Mouse (Mus musculus) stomach, embryonic 14.5 days (tissue): Measurements from ENCODE around the gene Fcgrt. TPM values are rescaled to one million over a fixed set of nuclear protein-coding genes. Genes with fewer than 3 reads are reported as not detected.
"Not testable (repeated sequence)": the region's sequence is repeated elsewhere in the genome, so short reads cannot be mapped to it uniquely, and the experiment has no call there.

Experiments used
- ATAC-seq: fragments of 200-750 bp; cut with Nextera tagmentation; 2 replicates; pipeline ENCODE4 v1.8.0; 2017; ENCODE audit warnings: low read depth, moderate TSS enrichment; ENCODE audit not compliant: insufficient number of reproducible peaks, insufficient read depth, low FRiP score
- H3K27ac ChIP-seq: fragments of 300-500 bp; sonication (generic); 2 replicates; pipeline ENCODE4 v1.5.1; 2014; ENCODE audit warnings: mild to moderate bottlenecking, low read length, moderate library complexity, mixed read lengths
- H3K27me3 ChIP-seq: fragments of 300-500 bp; sonication (generic); 2 replicates; pipeline ENCODE4 v1.6.1; 2014; ENCODE audit warnings: low read length, control low read depth, mixed read lengths; ENCODE audit not compliant: control insufficient read depth, insufficient read depth
- H3K36me3 ChIP-seq: fragments of 300-500 bp; sonication (generic); 2 replicates; pipeline ENCODE4 v1.6.1; 2014; ENCODE audit warnings: mild to moderate bottlenecking, control low read depth, low read length, moderate library complexity, mixed read lengths; ENCODE audit not compliant: control insufficient read depth, insufficient read depth
- H3K4me1 ChIP-seq: fragments of 300-500 bp; sonication (generic); 2 replicates; pipeline ENCODE4 v1.6.1; 2014; ENCODE audit warnings: low read length, control low read depth, mixed read lengths; ENCODE audit not compliant: control insufficient read depth, insufficient read depth
- H3K4me2 ChIP-seq: fragments of 300-500 bp; sonication (generic); replicated peaks from 2 replicates; pipeline ENCODE4 v1.6.1; 2014; ENCODE audit warnings: low read depth, low read length, control low read depth
- H3K4me3 ChIP-seq: fragments of 300-500 bp; sonication (generic); 2 replicates; pipeline ENCODE4 v1.5.1; 2014; ENCODE audit warnings: low read depth, low read length, control low read depth
- H3K9ac ChIP-seq: fragments of 300-500 bp; sonication (generic); replicated peaks from 2 replicates; pipeline ENCODE4 v1.6.1; 2014; ENCODE audit warnings: low read depth, mild to moderate bottlenecking, control low read depth, low read length, moderate library complexity, mixed read lengths
- H3K9me3 ChIP-seq: fragments of 300-500 bp; sonication (generic); 2 replicates; pipeline ENCODE4 v1.6.1; 2016; ENCODE audit warnings: low read depth, low read length, control low read depth; ENCODE audit not compliant: control insufficient read depth
- WGBS: fragments of 180-500 bp; shearing (Covaris S2); extraction: QIAGEN DNeasy Blood & Tissue Kit; methylation state at CpG from one replicate; pipeline ENCODE4 v1.1.7; 2014; 5-methylcytosine and 5-hydroxymethylcytosine counted together
- polyA plus RNA-seq: library from polyadenylated mRNA; unstranded; fragments of >200 nt; fragmentation: Nextera tagmentation; extraction: Ambion mirVana; gene quantifications from 2 replicates; pipeline ENCODE4 v1.2.1, GENCODE M21; 2014

Gene Fcgrt
- polyA plus RNA-seq, 1 experiment from 2014 or later, result 78.6 TPM

GRCm38 (mm10) chr7:45126844-45127699 is 23.4 kb upstream of the Fcgrt start:
- Histone ChIP-seq H3K27ac (peak overlapping the region; percentile 87), H3K4me1 (peaks cover 31% of the 10 kb centered on the region), H3K9me3 (no peaks in the 10 kb centered on the region), H3K4me2 (peak overlapping the region; percentile 87), H3K36me3 (peaks cover 38% of the 10 kb centered on the region), H3K27me3 (no peaks in the 10 kb centered on the region), H3K4me3 (peak overlapping the region; percentile 93), H3K9ac (peak overlapping the region; percentile 99)
- no peak for ATAC-seq
- WGBS, result 35% methylated on average over 21 of the region's 21 CpGs

DNA sequence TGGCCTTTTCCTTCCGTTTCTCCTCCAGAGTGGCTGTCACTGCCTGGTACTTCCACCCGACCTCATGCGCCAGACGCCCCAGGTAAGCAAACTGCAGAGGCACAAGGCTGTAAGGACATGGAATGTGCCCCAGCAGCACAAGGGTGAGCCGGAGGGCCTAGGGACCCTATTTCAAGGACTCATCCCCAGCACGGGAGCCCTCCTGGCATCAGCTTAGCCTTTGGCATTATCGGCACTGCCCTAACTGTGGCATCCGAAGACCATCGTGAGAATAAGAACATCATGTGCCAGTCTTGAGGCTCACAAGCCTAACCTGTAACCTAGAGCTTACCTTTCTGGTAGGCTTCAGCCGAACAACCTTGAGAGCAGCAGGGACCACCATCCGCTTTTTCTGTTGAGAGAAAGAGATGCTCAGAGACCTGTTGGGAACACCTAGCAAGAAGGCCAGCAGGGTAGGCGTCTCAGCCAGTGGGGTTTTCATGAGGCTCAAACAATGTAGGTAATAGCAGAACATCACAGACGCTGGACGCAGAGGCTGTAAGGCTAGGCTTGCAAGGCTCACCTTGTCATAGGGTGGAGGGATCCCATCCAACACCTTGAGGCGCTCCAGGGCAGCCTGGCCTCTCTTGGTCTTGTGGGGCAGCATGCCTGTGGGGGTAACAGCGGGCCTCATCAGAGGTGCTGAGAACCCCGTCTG is 22.6 kb upstream of the Fcgrt start:
- Histone ChIP-seq H3K4me1 (peaks cover 31% of the 10 kb centered on the region), H3K27ac (peak overlapping the region; percentile 87; the same call in 1 of the 2 replicates), H3K4me2 (peak overlapping the region; percentile 87), H3K27me3 (no peaks in the 10 kb centered on the region), H3K9ac (peak overlapping the region; percentile 99), H3K36me3 (peaks cover 46% of the 10 kb centered on the region), H3K9me3 (no peaks in the 10 kb centered on the region), H3K4me3 (peak overlapping the region; percentile 93)
- 70% methylated on average over 17 of the region's 17 CpGs for WGBS
- ATAC-seq, result no peak

DNA sequence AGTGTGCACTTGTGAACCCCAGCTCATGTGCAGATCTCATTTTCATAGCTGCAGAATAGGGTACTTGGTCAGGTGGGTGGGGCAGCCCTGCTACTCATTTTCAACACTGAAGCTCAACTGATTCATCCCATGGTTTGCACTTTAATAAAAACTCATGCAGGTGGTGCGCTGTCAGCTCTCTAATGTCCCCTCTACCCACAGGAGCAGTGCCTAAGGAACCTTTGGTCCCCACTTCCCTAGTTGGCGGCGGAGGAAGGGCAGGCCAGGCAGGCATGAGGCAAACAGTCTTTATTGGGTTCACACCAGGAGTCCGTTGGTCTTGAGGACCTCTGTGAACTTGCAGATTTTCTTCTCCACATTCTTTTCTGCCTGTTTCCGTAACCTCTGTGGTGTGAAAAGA is 22.0 kb upstream of the Fcgrt start:
- H3K9me3 ChIP-seq, H3K9ac ChIP-seq, H3K27me3 ChIP-seq, H3K4me2 ChIP-seq, H3K27ac ChIP-seq, H3K4me3 ChIP-seq, ATAC-seq: not testable (repeated sequence)
- Histone ChIP-seq H3K36me3 (peaks cover 52% of the 10 kb centered on the region), H3K4me1 (peaks cover 31% of the 10 kb centered on the region)
- 71% methylated on average over 5 of the region's 5 CpGs for WGBS

- H3K4me1 ChIP-seq, result peaks cover 31% of the 10 kb centered on the region
- 17% methylated on average over 7 of the region's 7 CpGs for WGBS
- H3K27ac ChIP-seq, result peak overlapping the region; percentile 79; the same call in 1 of the 2 replicates
- ATAC-seq, result no peak
- no peak overlapping the region; the same call in 1 of the 2 replicates for H3K4me3 ChIP-seq
- no peaks in the 10 kb centered on the region for H3K9me3 ChIP-seq
- peaks cover 57% of the 10 kb centered on the region for H3K36me3 ChIP-seq
- H3K9ac ChIP-seq, result no peak overlapping the region
- H3K27me3 ChIP-seq, result no peaks in the 10 kb centered on the region
- H3K4me2 ChIP-seq, result peak overlapping the region; percentile 25; the same call in 1 of the 2 replicates
Observed at GRCm38 (mm10) chr7:45125144-45125600, 21.5 kb upstream of the Fcgrt start.

- Histone ChIP-seq H3K4me2 (peak within 1 kb of the TSS; percentile 84), H3K27ac (peak within 1 kb of the TSS; percentile 90), H3K9ac (peak within 1 kb of the TSS; percentile 100), H3K4me1 (peaks cover 28% of the 10 kb centered on the region), H3K27me3 (no peaks in the 10 kb centered on the region), H3K4me3 (peak within 1 kb of the TSS; percentile 99), H3K36me3 (peaks cover 64% of the 10 kb centered on the region), H3K9me3 (no peaks in the 10 kb centered on the region)
- under 1% methylated on average over 59 of the region's 59 CpGs for WGBS
- ATAC-seq, result peak; percentile 87
Observed at GRCm38 (mm10) chr7:45124224-45125143, 20.8 kb upstream of the Fcgrt start, which contains the start of gene Rps11. TSS of gene Rps11 (minus strand) at chr7:45124439.

DNA sequence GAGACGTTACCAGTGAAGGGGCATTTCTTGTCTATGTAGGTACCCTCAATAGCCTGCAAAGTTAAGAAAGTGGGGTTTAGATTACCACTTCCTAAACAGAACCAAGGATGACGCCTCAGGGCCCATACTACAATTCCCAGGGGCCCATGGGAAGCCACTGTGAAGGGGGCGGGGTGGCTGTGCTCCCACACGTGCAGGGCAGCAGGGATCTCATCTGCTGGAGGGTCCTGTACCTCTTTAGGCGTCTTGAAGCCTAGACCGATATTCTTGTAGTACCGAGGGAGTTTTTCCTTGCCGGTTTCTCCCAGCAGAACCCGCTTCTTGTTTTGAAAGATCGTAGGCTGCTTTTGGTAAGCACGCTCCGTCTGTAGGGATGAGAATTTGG is 19.5 kb upstream of the Fcgrt start:
- H3K36me3 ChIP-seq, result peaks cover 68% of the 10 kb centered on the region
- H3K27ac ChIP-seq, result peak overlapping the region; percentile 90; the same call in 1 of the 2 replicates
- peaks cover 26% of the 10 kb centered on the region for H3K4me1 ChIP-seq
- H3K4me3 ChIP-seq, result peak overlapping the region; percentile 99
- 13% methylated on average over 12 of the region's 12 CpGs for WGBS
- H3K9ac ChIP-seq, result peak overlapping the region; percentile 100
- no peaks in the 10 kb centered on the region for H3K9me3 ChIP-seq
- peak overlapping the region; percentile 84 for H3K4me2 ChIP-seq
- no peak for ATAC-seq
- no peaks in the 10 kb centered on the region for H3K27me3 ChIP-seq

DNA sequence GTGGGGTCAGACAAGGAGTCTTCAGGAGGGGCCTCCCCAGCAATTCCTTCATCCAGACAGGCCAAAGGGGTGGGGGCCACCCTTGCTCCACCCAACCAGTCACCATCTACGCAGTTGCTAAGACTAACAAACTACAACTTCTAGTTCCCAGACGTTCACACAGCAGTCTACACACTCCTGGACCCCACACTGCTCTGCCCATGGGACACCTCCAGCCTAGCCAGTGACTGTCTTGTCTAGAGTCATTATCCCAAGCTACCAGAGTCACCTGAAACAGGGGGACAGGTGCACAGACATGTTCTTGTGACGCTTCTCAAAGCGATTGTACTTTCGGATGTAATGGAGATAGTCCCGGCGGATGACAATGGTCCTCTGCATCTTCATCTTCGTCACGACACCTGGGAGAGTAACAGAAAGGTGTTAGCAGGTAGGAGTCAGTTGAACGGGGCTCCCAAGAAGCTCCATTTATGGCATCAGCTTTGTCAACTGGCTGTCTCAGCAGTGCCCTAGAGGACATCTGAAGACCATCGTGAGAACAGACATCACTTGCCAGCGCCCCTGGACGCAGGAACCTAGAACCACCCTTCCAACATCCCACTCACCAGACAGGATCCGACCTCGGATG is 19.0 kb upstream of the Fcgrt start:
- Histone ChIP-seq H3K27me3 (no peaks in the 10 kb centered on the region), H3K36me3 (peaks cover 68% of the 10 kb centered on the region), H3K9me3 (no peaks in the 10 kb centered on the region), H3K4me3 (peak overlapping the region; percentile 99), H3K4me1 (peaks cover 26% of the 10 kb centered on the region), H3K27ac (no peak overlapping the region), H3K9ac (peak overlapping the region; percentile 100), H3K4me2 (peak overlapping the region; percentile 84)
- WGBS, result 81% methylated on average over 15 of the region's 15 CpGs
- ATAC-seq, result no peak
